Mouse (Mus musculus): ENCODE results near the gene Ptf1a.

Gene Ptf1a

GRCm38 (mm10) chr2:19444931-19445831 lies at the start of gene Ptf1a:
Gene Ptf1a (plus strand): TSS chr2:19445663.
- no peak for DNase-seq

- DNase-seq = no peak
These were observed 40.1 kb upstream of the Ptf1a start for GRCm38 (mm10) chr2:19405409-19405808.

DNA sequence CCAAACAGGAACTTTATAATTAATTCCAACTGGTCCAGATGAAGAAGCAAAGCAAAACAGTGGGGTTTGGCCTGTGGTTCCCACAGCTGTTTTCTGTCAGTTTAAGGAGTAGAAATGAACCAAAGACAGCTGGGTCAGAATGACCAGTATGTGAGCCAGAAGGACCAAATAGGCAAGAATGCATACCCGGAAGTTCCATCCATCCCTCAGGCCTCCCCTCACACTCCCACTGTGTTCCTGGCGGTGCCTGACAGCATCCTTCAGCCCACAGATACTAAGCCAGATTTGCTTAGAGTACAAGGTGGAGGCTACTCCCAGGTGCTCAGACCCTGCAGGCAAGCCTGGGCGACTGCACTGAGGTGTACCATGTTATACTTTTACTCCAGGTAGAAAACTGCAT lies 38.9 kb upstream of the Ptf1a start:
- DNase-seq = peak; percentile 24

DNA sequence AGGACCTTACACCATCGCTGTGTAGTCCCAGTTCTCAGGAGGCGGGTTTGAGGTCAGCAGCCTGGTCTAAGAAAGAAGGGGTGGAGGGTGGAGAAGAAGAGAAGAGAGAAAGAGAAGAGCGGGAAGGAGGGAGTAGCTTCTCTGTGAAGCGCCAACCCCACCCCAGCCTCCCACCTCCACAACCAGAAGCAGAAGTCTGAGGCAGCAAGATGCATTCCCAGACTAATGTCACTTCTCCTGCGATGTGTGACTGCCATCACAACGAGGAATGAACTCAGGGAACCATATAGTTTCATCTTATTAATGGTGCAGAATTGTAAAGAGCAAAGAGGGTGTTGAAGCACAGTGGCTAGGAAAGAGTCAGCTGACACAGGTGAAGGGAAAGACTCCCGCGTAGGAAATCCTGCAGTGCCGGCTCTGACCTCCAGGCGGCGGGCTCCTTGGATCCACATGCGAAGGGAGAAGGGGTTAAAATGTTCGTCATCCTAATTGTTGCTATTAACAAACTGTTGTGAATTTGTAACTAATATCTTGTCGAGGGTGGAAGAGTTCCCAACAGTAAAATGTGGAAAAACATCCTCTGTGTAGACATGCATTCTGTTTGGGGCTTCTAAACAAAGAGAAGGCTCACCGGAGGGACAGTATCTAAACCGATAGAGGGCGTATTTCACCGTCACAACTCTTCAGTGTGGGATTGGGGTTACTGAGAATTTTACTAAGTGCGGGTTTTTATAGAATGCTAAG lies 31.1 kb upstream of the Ptf1a start:
- peak; percentile 48 for DNase-seq

- DNase-seq = peak; percentile 25
These were observed 30.4 kb upstream of the Ptf1a start for GRCm38 (mm10) chr2:19415063-19415521.

DNA sequence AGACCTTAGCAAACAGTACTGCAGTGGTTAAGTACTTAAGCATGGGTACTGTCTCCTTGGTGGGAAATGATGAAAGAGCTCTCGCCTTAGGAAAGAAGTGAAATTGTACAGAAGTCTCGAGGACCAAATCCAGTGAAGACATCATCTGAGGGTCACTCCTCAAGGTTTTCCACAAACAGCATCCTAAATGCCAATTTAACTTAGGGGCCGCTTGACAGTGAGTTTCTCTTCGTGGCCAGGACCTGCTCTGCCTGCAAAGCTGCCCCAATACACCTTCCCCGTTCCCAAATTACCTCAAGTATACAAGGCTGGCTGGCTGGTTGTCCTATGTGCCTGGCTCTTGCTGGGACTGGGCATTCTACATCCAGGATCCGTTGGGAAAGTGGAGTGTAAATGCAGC lies 29.4 kb upstream of the Ptf1a start:
- DNase-seq = no peak

DNA sequence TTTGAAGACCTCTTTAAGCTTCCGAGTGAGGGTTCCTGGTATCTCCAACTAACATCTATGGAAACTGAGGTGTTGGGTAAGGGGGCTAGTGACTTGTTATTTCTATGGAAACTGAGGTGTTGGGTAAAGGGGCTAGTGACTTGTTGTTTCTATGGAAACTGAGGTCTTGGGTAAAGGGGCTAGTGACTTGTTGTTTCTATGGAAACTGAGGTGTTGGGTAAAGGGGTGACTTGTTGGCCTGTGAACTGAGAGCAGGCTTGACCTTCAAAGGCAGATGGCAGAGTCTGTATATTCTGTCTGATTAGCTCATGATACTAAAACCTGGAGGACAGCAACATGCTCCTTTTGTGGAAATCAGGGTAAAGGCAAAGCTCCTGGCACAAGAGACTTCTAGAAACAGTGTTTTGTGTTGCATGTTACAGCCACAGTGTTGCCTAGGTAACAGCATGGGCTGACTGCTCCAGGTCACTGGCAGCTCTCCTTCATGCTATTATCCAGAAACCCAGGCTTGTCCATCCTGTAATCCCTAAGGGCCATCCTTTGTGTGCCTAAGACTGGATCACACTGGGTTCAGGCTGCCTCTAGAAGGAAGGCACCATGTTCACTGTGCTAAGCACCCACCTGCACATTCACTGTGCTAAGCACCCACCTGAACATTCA lies 25.6 kb upstream of the Ptf1a start:
- no peak for DNase-seq

- DNase-seq = no peak
These were observed 23.2 kb upstream of the Ptf1a start for GRCm38 (mm10) chr2:19422226-19422625.

DNA sequence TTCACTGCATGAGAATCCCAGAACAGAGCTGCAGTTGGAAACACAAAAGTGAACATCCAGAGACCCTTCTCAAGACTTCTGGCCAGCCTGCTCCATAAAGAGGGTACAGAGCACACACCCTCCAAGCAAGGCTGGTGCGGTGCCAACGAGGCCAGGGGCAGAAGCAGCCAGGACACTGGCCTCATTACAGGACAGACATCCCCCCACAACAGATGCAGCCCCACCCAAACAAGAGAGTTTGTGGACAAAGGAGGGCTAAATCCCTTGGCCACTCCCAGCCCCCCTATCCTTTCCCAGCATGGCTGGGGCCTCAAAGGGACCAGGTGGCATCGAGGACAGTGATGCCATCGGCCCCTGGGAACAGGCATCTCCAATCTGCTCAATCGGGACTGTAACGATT lies 22.4 kb upstream of the Ptf1a start:
- no peak for DNase-seq

DNA sequence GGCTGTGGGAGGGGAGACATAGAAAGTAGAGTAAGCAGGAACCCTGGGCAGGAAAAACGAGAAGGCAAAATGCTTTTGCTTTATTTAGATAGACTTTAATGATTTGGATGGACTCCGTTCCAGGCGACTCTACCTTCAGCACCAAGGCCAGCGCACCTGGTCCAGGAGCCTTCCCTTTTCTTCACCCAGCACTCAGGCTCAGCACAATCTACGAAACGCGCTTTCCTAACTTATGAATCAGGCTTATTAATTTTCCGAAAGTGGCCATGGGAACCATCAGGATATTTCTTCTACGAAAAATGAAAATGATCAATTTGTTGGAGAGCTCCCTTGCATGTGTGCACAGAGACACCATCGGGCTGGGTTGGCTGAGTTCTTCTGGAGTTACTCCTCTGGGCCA lies 16.4 kb upstream of the Ptf1a start:
- DNase-seq = peak; percentile 20

GRCm38 (mm10) chr2:19429691-19430690 lies 15.5 kb upstream of the Ptf1a start:
- DNase-seq = no peak

DNA sequence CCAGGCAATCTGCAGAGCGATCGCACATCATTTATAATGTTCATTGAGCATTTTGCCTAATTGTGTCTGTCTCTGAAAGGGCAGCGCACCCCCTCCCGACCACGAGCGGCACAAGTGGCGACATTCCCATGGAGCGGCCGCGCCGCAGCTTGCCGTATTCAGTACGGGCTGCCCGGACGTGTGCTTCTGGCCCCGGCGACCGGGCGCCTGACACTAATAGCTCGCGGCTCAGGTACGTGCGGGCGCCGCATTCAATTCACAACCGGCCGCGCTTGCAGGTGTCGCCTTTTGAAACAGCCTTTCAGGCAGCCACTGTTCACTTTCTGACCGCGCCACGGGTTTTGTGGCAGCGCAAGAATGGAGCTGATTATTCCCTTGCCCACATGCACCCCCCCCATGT lies 14.7 kb upstream of the Ptf1a start:
- no peak for DNase-seq

DNA sequence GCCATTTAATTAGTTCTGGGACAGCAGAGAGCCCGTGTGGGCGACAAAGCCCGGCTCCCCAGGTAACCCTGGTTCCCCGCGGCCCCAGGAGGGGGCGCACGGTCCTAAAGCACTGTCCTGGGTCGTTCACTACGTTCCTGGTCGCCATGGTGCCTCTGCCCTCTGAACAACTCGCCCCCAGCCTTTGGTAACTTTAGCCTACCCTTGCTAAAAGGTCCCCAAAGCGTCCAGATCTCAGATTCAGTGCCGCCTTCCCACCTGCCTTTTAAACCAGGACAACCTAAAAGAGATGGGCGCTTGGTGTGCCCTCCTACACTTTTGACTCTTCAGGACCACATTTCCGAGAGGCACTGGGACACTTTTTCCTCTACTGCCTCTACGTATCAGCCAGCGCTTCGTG lies 14.3 kb upstream of the Ptf1a start:
- DNase-seq = no peak

DNA sequence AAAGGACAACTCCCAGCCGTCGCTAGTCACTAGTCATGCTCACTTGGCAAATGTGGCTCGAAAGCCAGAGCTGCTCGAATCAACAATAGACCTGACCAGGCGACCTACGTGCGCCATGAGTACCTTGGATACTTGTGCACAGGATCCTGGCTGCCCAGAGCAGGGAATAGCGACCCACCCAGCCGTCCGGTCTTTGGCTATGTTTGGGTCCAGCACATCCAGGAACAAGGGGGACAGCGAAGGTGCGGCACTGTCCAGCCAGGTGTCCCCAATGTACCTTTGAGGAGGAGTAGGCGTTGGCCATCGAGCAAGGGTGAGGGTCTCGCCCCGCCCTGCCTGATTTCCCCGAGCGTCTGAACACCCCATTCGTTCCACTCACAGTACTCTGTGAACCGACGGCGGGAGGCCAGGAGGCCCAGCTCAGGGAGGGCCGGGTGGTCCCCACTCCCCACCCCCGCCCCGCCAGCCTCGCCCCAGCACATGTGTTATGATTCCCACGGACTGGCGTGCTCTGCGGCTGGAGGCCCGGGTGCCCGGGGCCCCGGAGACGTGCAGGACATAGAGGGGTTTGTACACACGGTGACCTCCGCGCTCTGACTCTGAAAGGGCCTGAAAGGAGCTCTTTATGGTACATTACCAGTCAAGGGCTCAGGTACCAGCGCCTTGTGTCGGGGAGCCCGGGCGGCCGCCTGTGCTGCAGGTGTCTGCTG lies 13.7 kb upstream of the Ptf1a start:
- DNase-seq = no peak

DNA sequence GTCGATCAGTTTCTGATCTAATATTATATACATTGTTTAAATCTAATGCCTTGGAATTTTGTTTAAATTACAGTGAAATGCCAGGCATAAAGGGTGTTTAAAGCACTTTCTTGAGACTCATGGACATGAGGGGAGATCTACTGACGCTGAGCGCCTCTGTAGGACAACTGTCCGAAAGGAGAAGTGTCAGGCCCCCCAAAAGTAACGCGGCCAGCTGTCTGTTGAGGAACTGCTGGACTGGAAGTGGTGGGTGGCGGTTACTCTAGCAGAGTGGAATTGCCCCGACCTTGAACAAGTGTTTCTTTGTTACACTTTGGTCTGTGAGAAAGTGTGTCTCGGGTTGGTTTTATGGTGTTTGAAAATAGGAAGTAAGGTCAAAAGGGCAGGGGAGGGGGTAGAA lies 1.1 kb upstream of the Ptf1a start:
- no peak for DNase-seq

DNA sequence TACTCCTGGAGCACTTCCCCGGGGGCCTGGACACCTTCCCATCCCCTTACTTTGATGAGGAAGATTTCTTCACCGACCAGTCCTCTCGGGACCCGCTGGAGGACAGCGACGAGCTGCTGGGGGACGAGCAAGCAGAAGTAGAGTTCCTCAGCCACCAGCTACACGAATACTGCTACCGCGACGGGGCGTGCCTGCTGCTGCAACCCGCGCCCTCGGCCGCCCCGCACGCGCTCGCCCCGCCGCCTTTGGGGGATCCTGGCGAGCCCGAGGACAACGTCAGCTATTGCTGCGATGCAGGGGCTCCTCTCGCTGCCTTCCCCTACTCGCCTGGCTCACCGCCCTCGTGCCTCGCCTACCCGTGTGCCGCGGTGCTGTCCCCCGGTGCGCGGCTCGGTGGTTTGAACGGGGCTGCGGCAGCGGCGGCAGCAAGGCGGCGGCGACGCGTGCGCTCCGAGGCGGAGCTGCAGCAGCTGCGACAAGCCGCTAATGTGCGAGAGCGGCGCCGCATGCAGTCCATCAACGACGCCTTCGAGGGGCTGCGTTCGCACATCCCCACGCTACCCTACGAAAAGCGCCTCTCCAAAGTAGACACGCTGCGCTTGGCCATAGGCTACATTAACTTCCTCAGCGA lies 523 bp downstream of the Ptf1a start:
- DNase-seq = no peak

DNA sequence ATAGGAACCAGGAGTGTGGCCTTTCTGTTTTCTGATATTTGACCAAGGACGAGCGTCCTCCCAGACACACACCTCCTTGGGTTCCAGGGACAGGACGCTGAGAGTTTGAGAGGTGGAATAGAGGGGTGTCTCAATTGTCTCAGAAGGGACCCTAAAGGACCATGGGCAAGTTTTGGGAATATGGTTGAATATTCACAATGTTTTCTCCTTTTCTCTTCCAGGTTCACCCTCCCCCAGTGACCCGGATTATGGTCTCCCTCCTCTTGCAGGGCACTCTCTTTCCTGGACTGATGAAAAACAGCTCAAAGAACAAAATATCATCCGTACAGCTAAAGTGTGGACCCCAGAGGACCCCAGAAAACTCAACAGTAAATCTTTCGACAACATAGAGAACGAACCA lies 1.3 kb downstream of the Ptf1a start:
- DNase-seq = no peak

GRCm38 (mm10) chr2:19448042-19448700 lies 2.7 kb downstream of the Ptf1a start:
- no peak for DNase-seq

DNA sequence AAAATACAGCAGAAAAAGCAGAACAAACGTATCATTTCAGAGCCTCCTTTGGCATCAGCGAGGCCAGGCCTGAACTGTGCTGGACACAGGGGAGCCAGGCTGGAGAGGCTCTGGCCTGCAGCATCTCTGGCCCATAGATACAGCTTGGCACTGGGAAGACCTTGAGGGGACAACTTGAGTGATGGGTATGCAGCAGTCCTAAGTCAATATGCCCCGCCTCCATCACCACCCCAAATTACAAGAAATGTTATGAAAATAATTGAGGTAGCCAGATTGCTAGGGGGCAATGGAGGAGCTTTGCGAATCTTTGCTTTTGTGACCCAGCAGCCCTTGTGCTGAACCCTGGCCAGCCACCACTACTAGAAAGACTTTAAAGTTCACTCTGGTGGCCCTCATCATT lies 3.8 kb downstream of the Ptf1a start:
- no peak for DNase-seq

GRCm38 (mm10) chr2:19452531-19453055 lies 7.1 kb downstream of the Ptf1a start:
- DNase-seq = no peak

All from kidney, adult 11 months (tissue).